Mouse (Mus musculus): ENCODE results near the gene Tmed11.

DNA sequence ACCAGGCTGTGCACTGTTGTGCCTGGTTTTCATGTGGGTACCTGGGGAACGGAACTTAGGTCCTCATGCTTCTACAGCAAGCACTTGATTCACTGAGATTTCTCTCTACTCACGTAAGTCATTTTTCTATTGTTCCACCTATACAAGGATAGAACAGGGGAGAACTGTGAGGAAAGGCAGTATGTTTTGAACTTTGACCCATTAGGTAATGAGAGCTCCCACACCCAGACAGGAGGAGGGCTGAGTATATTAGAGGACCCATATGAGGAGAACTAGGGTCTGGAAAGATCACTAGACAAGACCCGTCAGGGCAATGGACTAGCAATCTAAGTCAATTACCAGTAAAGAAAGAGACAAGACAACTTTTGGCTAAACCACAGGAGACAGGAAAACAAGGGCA lies 50.5 kb downstream of the Tmed11 start:
- no peak for TF ChIP-seq CTCF (IDR thresholded peaks at IDR 0.05; ENCODE audit: low read depth)
- no peak for TF ChIP-seq EP300 (IDR thresholded peaks at IDR 0.05; ENCODE audit: low read depth)
